In the genomic region with DNA sequence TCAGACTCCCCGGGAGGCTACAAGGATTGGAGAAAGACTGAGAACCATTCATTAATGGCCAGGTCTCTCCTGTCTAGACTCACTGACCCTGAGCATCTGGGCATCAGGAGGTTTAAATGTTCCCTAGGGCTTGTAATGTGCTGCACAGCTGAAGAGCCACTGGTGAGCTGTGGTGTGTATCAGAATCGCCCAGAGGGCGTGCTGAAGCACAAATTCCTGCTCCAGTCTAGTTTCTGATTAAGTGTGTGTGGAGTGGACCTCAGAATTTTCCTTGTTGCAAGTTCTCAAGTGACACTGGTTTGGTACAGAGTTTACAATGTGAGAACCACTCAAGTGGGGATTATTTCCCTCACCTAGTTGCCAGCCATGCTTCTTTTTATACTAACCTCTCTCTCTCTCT, we compare ENCODE assay signal across 14 mouse cellular contexts.
"Had no signal": no experiment of that assay in that cellular context is flagged by ENCODE, and none has a peak within 500 bp of the region (broad histone marks: within the 10 kb centered on the region; RNA-seq: fewer than 3 reads in every experiment).

No protein-coding gene starts in this region.

- H3K9ac ChIP-seq: liver, embryonic 13.5 days; liver, postnatal 0 days; midbrain, embryonic 15.5 days; neural tube, embryonic 12.5 days had no signal

- H3K36me3 ChIP-seq: liver, embryonic 13.5 days; midbrain, embryonic 15.5 days; neural tube, embryonic 12.5 days had no signal

- H3K4me3 ChIP-seq: layer of hippocampus, adult 2 months; left cerebral cortex, adult 2 months; liver, embryonic 13.5 days; megakaryocyte, embryonic 14.5 days; midbrain, embryonic 15.5 days; neural tube, embryonic 12.5 days had no signal

- H3K4me2 ChIP-seq: liver, embryonic 13.5 days; midbrain, embryonic 11.5 days; midbrain, embryonic 15.5 days; neural tube, embryonic 12.5 days had no signal

- H3K9me3 ChIP-seq: liver, embryonic 13.5 days; megakaryocyte, embryonic 14.5 days; midbrain, embryonic 15.5 days; neural tube, embryonic 12.5 days had no signal

- ATAC-seq: intestine, embryonic 16.5 days; liver, postnatal 0 days; midbrain, embryonic 15.5 days had no signal

- DNase-seq: kidney, postnatal 36 days; liver; liver, embryonic 13.5 days; liver, postnatal 0 days; thymus, postnatal 4 days had no signal

- H3K27ac ChIP-seq: layer of hippocampus, adult 2 months; left cerebral cortex, adult 2 months; liver, embryonic 13.5 days; macrophage; midbrain, embryonic 15.5 days; neural tube, embryonic 12.5 days; stomach, postnatal 0 days had no signal

- H3K27me3 ChIP-seq: neural tube, embryonic 12.5 days had no signal
